Mouse (Mus musculus) heart, postnatal 0 days (tissue): ENCODE measurements around the gene Gm45713. TPM values are rescaled to one million over a fixed set of nuclear protein-coding genes. Genes with fewer than 3 reads are reported as not detected.

Experiments
- ATAC-seq: fragments of 200-750 bp; cut with Nextera tagmentation; 2 replicates; pipeline ENCODE4 v1.8.0; 2017; ENCODE audit warnings: low read depth, moderate number of reproducible peaks, moderate library complexity; ENCODE audit not compliant: insufficient read depth
- DNase-seq: peaks from one replicate; pipeline ENCODE4 v3.0.0-alpha.2; 2016; ENCODE audit warnings: low spot score
- H3K27ac ChIP-seq: fragments of 300-500 bp; sonication (generic); 2 replicates; pipeline ENCODE4 v1.5.1; 2014; ENCODE audit warnings: low read depth, mild to moderate bottlenecking
- H3K27me3 ChIP-seq: fragments of 300-500 bp; sonication (generic); 2 replicates; pipeline ENCODE4 v1.6.1; 2014; ENCODE audit warnings: low read length, mixed read lengths; ENCODE audit not compliant: control insufficient read depth, insufficient read depth
- H3K36me3 ChIP-seq: fragments of 300-500 bp; sonication (generic); replicated peaks from 2 replicates; pipeline ENCODE4 v1.6.1; 2014; ENCODE audit warnings: low read length, mixed read lengths; ENCODE audit not compliant: control insufficient read depth, insufficient read depth
- H3K4me1 ChIP-seq: fragments of 300-500 bp; sonication (generic); 2 replicates; pipeline ENCODE4 v1.6.1; 2014; ENCODE audit warnings: antibody characterized with exemption; ENCODE audit not compliant: control insufficient read depth, insufficient read depth
- H3K4me2 ChIP-seq: fragments of 300-500 bp; sonication (generic); 2 replicates; pipeline ENCODE4 v1.6.1; 2014; ENCODE audit warnings: low read depth, mild to moderate bottlenecking, low read length, moderate library complexity
- H3K4me3 ChIP-seq: fragments of 300-500 bp; sonication (generic); 2 replicates; pipeline ENCODE4 v1.5.1; 2014; ENCODE audit warnings: low read depth, low read length
- H3K9ac ChIP-seq: fragments of 300-500 bp; sonication (generic); replicated peaks from 2 replicates; pipeline ENCODE4 v1.6.1; 2014; ENCODE audit warnings: low read depth, low read length, mixed read lengths
- H3K9me3 ChIP-seq: fragments of 300-500 bp; sonication (generic); replicated peaks from 2 replicates; pipeline ENCODE4 v1.6.1; 2016; ENCODE audit warnings: low read length; ENCODE audit not compliant: control insufficient read depth
- CTCF ChIP-seq: IDR thresholded peaks from 2 replicates; pipeline ENCODE4 v1.5.1; 2016; ENCODE audit warnings: antibody characterized with exemption, control low read depth, low read depth
- EP300 ChIP-seq: IDR thresholded peaks from 2 replicates; pipeline ENCODE4 v1.6.1; 2016; ENCODE audit warnings: antibody characterized with exemption, low read depth
- WGBS: fragments of 180-500 bp; shearing (Covaris S2); extraction: QIAGEN DNeasy Blood & Tissue Kit; methylation state at CpG from one replicate; pipeline ENCODE4 v1.1.7; 2014; 5-methylcytosine and 5-hydroxymethylcytosine counted together
- polyA plus RNA-seq: library from polyadenylated mRNA; unstranded; fragments of >200 nt; fragmentation: Nextera tagmentation; extraction: Ambion mirVana; gene quantifications from 2 replicates; pipeline ENCODE4 v1.2.1, GENCODE M21; 2015
- total RNA-seq: library from RNA; depleted of rRNA; stranded (reverse); fragments of >200 nt; gene quantifications from 2 replicates; pipeline ENCODE4 v1.2.3, GENCODE M21; 2014; ENCODE audit warnings: low replicate concordance

The Gm45713 gene
- total and polyA plus RNA-seq, 2 experiments from 2014 or later, result 0.19 to 0.78 TPM

DNA sequence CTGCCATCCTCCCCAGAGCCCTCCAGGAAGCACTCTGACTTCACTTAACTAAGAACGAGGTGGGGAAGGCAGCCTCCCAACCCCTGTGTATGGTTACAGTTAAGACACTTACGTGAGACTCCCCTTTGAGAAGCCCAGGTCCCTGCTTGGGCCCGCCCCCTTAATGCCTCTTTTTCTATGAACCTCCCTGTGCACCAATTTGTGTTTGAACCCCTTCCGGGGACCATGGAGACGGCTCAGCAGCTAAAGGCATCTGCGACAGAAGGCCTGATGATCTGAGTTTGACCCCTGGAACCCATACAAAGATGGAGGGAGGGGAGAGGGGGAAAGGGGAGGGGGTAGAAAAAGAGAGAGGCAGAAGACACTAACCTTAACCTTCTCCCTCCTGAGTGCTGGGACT lies 29.6 kb downstream of the Gm45713 start:
- no peaks in the 10 kb centered on the region for H3K9me3 ChIP-seq
- H3K4me3 ChIP-seq, result no peak overlapping the region
- no peaks in the 10 kb centered on the region for H3K27me3 ChIP-seq
- DNase-seq (no peak), ATAC-seq (no peak)
- no peak overlapping the region for H3K27ac ChIP-seq
- no peak overlapping the region for H3K4me2 ChIP-seq
- H3K4me1 ChIP-seq, result peaks cover 17% of the 10 kb centered on the region
- no peaks in the 10 kb centered on the region for H3K36me3 ChIP-seq
- no peak overlapping the region for H3K9ac ChIP-seq
- WGBS, result 75% methylated on average over 6 of the region's 6 CpGs
- no peak for TF ChIP-seq CTCF
- TF ChIP-seq EP300, result no peak

- no peak overlapping the region for H3K27ac ChIP-seq
- no peaks in the 10 kb centered on the region for H3K9me3 ChIP-seq
- H3K4me1 ChIP-seq, result peaks cover 17% of the 10 kb centered on the region
- TF ChIP-seq CTCF (no peak), EP300 (no peak)
- no peaks in the 10 kb centered on the region for H3K27me3 ChIP-seq
- no peak overlapping the region for H3K9ac ChIP-seq
- H3K4me2 ChIP-seq, result no peak overlapping the region
- H3K4me3 ChIP-seq, result no peak overlapping the region
- ATAC-seq (no peak), DNase-seq (no peak)
- no peaks in the 10 kb centered on the region; the same call in 1 of the 2 replicates for H3K36me3 ChIP-seq
- 79% methylated on average over 8 of the region's 8 CpGs for WGBS
Measured at GRCm38 (mm10) chr7:45105491-45105890, 30.5 kb downstream of the Gm45713 start.

DNA sequence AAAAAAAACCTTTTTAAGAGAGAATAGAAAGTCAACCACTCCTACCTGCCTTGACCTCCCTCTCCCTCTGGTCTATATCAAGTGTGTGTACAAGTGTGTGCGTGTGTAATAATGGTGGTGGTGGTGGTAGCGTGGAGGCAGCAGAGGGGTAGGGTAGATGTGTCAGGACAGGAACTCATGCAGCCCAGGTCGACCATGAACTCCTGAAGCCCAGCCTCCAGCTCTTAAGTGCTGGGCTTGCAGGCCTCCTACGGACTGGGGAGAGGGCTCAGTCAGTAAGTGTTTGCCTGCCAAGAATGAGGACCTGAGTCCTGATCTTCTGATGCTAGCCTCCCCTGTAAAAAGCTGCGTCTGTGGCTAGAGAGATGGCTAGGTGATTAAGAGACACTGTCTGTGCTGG lies 31.1 kb downstream of the Gm45713 start:
- no peak for TF ChIP-seq EP300
- TF ChIP-seq CTCF, result no peak

GRCm38 (mm10) chr7:45103652-45104180 lies 32.3 kb downstream of the Gm45713 start, which contains the start of gene Fcgrt:
TSS of gene Fcgrt (minus strand) at chr7:45103851.
- H3K4me1 ChIP-seq, result peaks cover 17% of the 10 kb centered on the region
- WGBS, result 13% methylated on average over 7 of the region's 7 CpGs
- peak within 1 kb of the TSS; percentile 62 for H3K4me2 ChIP-seq
- H3K9me3 ChIP-seq, result no peaks in the 10 kb centered on the region
- H3K27ac ChIP-seq, result peak within 1 kb of the TSS; percentile 86
- peak; percentile 99 for ATAC-seq
- peak within 1 kb of the TSS; percentile 46 for H3K4me3 ChIP-seq
- TF ChIP-seq EP300 (no peak), CTCF (no peak)
- no peaks in the 10 kb centered on the region for H3K27me3 ChIP-seq
- H3K9ac ChIP-seq, result peak within 1 kb of the TSS; percentile 68
- peak; percentile 99 for DNase-seq
- peaks cover 4% of the 10 kb centered on the region; the same call in 1 of the 2 replicates for H3K36me3 ChIP-seq

More for the DNA sequence above, 31.1 kb downstream of the Gm45713 start:
- H3K27ac ChIP-seq, result no peak overlapping the region
- no peaks in the 10 kb centered on the region; the same call in 1 of the 2 replicates for H3K36me3 ChIP-seq
- no peaks in the 10 kb centered on the region for H3K9me3 ChIP-seq
- no peaks in the 10 kb centered on the region for H3K27me3 ChIP-seq
- DNase-seq (no peak), ATAC-seq (no peak)
- H3K4me3 ChIP-seq, result no peak overlapping the region
- no peak overlapping the region for H3K4me2 ChIP-seq
- 75% methylated on average over 5 of the region's 5 CpGs for WGBS
- H3K9ac ChIP-seq, result no peak overlapping the region
- peaks cover 17% of the 10 kb centered on the region for H3K4me1 ChIP-seq

GRCm38 (mm10) chr7:45102940-45103585 lies 33.0 kb downstream of the Gm45713 start:
- Histone ChIP-seq H3K9me3 (no peaks in the 10 kb centered on the region), H3K4me2 (peak overlapping the region; percentile 62), H3K9ac (peak overlapping the region; percentile 68), H3K4me3 (peak overlapping the region; percentile 46), H3K36me3 (peaks cover 6% of the 10 kb centered on the region; the same call in 1 of the 2 replicates), H3K4me1 (peaks cover 17% of the 10 kb centered on the region), H3K27me3 (no peaks in the 10 kb centered on the region), H3K27ac (peak overlapping the region; percentile 86)
- DNase-seq (no peak), ATAC-seq (no peak)
- 65% methylated on average over 9 of the region's 9 CpGs for WGBS
- TF ChIP-seq CTCF (no peak), EP300 (no peak)
